Mouse (Mus musculus): ENCODE data around the gene Leng1.
A peak's percentile ranks its signal among the peaks of the same experiment; 100 is the strongest.

Leng1 gene

DNA sequence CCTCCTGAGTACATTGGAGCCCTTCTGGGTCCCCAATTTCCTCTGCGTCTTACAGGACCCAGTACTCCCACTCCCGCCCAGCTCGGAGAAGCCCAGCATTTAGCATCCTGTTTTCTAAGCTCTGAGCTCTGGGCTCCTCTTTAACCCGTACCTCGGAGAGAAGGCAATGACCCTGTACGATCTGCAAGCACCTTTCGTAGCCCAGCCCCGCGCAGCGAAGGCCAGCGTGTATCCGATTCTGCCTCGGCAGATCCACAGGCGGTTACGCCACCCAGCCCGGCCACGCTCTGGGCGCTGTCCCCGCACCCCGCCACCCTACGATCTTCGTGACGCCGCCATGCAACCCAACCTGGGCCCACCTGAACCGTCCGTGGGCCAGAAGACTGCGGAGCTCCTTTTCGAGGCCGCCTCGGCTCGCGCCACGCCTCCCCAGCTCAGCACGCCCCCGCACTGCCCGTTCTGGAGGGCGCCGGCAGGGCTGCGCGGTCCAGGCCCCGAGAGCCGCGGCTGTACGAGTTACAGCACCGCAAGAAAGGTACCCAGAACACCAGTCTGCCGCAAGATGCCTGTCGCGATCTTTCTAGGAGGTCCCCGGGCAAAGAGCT, 26.8 kb upstream of the Leng1 start, which contains the start of gene Tsen34:
Tsen34 (plus strand) TSS at position 482 of the 605 bp plus-strand sequence.
- no peak for DNase-seq (ENCODE audit: low spot score in 2 of 2)

DNA sequence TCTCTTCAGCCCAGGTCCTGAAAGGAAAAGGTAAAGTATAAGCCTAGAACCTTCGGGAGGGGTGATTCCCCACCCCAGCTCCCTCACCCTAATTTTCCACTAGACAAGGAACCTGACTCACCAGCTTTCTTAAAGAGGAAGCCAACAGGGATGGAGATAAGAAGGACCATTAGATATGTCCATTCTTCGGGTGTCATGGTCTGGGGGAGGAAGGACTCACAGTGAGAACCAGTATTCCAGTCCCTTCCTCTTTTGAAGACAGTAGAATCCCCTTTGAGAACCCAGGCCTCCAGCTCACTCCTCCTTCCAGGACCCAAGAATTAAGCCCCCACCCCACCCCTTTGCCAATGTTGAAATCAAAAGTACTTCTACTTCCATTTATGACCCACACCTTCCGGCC, 26.3 kb upstream of the Leng1 start:
- DNase-seq (ENCODE audit: low spot score in 2 of 2), result no peak

DNA sequence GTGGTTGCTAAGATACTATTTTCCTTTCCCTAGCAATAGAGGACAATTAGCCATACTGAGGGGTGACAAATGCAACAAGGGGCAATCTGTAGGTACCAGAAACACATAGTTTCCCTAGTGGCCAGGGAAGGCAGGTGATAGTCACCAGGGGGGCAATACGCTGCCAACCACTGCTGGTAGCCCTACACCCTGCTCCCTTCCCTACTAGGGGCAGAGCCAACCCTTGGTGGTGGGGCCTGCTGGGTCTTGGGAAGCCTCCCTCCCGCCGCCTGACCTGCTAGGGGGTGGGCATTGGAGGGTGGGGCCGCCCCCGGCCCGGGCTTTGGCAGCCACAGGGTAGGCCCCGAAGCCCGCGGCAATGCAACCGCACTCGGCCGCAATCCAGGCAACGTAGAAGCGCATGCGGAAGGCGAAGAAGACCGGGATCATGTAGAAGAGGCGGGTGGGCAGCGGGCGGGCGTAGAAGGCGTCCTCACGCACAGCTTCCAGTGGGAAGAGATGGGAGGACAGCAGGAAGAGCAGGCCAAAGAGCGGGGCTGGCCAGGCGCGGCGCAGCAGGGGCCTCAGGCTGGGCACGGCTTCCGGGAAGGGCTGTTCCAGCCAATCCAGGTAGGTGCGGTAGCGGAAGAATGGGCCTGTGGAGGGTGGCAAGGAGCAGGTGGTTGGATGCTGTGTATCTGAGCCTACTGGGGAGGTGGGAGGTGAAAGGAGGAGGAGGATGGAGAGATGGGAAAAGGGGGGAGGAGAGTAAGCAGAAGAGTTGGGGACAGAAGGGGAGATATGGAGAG, 20.0 kb upstream of the Leng1 start:
- no peak for DNase-seq (ENCODE audit: low spot score in 2 of 2)

DNA sequence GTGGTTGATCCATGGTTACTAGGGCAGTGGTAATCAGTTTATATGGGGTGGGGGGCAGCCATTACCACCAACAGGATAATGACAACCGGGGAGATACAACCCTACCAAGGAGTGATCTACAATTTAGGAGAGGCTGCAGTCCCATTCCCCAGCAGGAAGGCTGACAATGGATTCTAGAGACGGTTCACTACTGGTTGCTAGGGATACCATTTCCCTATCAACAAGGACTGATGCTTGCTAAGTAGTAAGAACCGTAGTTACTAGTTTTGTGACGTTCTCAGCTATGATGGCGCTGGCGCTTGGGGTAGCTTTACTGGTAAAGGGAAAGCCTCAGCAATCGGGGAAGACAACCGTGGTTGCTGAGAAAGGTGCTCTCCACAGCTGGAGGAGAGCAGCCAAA, 19.1 kb upstream of the Leng1 start:
- no peak for DNase-seq (ENCODE audit: low spot score in 2 of 2)

DNA sequence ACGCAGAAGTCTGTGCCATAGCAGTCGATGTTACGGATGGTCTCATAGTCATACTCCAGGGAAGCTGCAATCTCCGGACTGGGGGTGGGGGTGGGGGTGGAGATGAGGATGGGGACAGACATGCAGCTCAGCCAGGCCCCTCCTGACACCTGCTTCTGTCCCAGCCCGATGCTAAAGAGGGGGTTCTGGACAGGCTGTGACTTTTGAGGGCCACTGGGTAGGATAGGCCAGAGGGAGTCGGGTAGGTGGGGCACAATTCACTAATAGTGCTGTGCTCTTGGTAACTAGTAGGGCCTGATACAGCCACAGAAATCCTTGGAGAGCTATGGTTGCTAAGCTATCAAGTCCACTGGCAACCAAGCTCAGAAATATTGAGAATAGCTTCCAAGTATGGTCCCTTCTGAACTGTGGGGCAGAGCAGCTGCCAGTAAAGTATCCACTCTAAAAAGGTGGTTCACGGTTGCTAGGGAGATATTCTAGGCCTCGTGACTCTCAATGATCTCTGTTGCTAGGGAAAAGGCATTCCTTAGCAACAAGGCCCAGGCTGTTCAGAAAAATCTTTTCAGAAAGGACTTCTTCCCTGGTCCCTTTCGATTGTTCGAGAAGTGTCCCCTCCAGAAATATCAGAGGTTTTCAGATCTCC, 18.4 kb upstream of the Leng1 start:
- DNase-seq (ENCODE audit: low spot score in 2 of 2), result no peak

DNA sequence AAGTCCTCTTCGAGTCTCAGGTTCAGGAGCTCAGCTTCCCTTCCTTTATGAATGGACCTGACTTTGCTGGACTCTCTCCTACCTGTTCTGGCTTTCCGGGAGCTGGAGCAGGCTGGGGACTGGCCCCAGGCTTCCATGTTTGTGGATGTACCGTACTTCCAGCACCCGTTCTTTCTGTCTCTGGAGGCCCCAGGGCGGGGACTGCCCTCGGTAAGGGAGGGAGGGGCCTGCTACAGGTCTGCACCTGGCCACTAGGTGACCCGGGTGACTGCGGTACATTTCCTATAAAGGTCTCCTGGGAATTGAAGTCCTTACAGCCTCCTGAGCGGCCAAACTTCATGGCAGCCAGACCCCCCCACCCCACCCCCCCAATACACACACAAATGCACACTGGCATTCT, 11.7 kb upstream of the Leng1 start, which contains the start of gene Tmc4:
Tmc4 (minus strand) TSS at position 212 of the 400 bp plus-strand sequence.
- DNase-seq (ENCODE audit: low spot score in 2 of 2), result no peak

DNA sequence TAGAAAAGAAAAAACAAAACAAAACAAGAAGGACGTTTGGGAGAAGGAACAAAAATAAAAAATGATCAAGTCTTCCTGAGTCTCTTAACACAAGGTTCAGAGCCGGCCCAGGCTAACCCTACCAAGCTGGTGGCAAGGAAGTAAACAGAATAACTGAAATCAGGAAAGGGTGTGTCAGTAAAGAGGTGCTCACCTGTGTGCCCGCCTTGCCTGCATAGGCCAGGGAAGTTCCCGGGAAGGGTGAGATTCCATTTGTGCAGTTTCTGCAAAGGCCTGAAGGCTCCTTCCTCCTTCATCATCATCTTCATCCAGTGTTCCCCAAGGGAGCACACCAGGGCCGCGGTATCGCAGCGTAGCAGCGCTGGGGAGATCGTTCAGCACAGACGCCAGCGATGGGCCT, 10.7 kb upstream of the Leng1 start:
- no peak for DNase-seq (ENCODE audit: low spot score in 2 of 2)

DNA sequence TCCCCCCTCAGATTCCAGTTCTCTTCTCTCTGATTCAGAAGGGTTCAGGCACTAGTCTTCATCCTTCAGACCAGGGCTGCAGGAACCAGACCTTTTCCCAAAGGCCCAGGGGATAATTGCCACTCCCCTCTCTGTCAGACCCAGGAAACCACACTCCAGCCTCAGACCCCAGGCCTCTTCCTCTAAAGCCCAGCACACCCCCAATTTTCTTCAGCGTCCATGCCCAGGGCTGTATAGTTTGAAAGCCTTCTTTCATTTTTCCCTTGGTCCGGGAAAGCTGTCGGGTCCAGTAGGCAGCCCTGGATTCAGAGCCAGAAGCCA, 9.5 kb upstream of the Leng1 start:
- no peak for DNase-seq (ENCODE audit: low spot score in 2 of 2)

DNA sequence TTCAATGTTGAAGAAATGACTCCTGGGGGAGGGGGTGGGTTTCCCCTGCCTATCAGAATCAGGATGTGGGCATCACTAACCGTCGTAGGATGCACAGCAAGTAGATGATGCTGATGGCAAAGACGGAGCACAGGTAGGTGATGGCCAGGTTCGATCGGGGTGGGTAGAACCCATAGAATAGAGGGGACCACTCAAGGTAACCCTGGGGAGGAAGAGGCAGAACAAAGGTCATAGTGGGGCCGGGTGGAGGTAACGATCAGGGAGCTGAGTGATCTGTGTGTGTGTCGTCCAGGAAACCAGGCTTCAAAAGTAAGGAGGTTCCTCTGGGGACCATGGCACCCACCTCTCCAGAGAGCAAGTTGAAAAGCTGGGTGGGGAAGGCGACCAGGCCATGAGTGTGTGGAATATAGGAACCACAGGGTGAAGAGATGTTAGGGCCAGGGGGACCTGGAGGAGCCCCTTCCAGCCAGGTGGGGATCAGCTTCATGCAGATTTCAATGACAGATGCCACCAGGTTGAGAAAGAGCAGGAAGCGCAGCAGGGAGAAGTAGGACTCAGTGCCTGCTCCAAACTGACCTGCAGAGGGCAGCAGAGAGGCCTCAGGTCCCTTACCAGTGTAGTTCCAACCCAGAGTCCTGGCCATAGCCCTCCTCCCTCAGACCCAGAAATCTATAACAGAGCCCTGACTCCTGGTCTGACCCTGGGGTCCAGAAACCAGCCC, 9.0 kb upstream of the Leng1 start:
- peak; percentile 76 to 86 for DNase-seq (ENCODE audit: low spot score in 2 of 2)

DNA sequence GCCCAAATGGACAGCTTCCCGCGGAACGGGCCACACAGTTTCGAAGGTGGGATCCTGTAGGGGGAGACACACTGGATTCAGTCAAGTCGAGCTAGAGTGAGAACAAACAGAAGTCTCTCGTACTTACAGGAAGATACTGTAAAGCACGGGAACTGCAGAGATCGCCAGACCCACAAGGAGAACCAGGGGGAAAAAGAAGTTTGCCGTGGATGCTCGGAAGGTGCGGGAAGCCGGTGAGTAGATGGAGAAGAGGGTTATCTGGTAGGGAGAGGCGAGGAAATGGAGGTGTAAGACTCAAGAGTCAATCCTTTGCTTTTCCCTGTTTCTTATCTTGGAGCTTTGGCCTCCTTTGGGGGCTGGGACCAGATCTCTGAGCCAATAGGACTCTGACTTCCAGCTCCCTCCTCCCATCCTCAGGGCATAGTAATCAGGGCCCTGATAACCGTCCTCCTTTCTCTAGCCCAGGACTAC, 1.3 kb upstream of the Leng1 start:
- DNase-seq (ENCODE audit: low spot score in 2 of 2), result no peak

DNA sequence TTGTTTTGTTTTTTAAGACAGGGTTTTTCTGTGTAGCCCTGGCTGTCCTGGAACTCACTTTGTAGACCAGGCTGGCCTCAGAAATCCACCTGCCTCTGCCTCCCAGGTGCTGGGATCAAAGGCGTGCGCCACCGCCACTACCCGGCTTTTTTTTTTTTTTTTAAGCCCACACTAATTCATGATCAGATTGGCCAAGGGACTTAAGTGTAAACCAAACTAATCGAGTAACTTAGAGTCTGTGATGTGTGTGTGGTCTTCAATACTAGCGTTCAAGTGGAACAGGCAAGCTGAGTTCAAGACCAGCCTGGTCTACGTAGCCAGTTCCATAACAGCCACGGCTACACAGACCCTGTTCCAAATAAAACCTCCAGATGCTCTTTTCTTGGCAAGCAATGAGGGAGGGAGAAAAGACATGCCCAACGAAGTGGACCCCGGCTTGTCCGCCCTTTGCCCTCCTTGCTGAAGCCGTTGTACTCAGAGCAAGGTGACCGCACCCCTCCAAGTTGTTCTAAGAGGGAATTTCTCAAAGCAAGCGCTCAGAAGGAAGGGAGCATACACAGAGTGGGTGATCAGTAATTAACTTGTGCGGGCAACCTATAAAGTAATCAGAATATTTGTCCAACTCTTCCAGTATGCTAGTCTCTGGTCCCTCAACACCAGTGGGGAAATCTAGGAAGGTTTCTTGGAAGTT, 971 bp downstream of the Leng1 start:
- DNase-seq (ENCODE audit: low spot score in 2 of 2), result no peak

DNA sequence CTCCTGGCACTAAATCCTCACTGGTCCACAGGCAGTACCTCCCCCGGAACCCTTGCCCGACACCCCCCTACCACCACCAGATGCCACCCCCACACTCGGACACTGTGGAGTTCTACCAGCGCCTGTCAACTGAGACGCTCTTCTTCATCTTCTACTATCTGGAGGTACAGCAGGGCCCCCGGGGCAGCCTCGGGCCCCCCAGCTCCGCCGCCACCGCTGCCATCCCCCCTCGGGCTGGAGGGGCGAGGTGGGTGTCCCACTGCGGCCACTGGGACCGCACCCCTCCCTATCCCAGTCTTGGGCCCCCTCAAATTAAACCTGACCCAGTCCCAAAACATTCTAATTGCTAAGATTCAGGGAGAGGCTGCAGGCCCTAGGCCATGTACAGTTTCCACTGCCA, 7.1 kb downstream of the Leng1 start:
- DNase-seq (ENCODE audit: low spot score in 2 of 2), result no peak

DNA sequence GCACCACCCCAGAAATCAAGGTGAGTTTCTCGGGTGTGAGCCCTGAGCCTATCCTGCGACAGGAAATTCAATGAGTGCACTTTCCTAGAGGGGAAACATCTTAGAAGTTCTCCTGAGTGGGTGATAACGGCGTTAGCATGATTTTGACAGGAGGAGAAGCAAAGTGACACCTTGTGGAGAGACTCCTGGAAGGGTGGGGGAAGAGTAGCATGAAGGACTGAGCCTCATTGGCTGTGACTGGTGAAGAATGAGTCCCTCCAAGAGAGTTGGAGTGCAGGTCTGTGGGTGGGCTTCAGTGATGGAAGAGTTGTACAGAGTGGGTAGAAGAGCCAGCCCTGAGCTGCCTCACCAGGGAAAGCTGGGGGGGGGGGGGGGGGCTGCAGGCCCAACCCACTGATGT, 8.7 kb downstream of the Leng1 start:
- no peak for DNase-seq (ENCODE audit: low spot score in 2 of 2)

DNA sequence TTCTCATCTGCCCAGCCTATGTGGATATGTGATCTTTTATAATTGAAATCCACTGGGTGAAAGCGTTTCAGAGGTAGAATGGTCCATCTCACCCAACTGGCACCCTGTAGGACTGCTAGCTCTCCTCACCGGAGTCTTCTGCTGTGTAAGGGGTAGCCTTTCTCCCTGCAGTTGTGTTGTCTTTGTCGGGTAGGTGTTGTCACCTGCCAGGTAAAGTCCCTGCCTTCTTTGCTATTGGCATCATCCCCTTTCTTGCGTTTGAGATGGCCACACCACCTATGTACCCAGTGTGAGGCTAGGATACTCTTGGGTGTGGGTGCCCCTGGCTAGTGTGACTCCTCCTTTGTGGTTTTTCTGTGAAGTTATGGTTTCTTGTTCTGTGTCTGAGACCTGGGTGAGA, 19.0 kb downstream of the Leng1 start:
- no peak for DNase-seq (ENCODE audit: low spot score in 2 of 2)

DNA sequence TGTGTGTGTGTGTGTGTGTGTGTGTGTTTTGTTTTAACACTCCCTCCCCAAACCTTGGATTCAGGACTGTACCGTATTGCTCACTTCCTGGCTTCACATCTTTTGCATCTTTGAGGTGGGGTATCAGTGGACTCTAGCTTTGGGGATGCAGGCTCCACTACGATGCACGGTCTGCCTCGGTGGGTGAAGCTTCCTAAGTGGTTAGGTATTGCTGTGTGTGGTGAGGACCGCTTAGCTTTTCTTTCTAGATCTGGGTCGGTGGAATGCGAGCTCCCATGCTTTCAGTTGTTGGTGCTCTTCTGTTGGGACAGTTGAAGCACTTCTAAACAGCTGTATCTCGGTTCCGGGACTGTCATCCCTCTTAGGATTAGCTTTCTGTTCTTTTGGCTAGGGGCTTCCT, 19.5 kb downstream of the Leng1 start:
- DNase-seq (ENCODE audit: low spot score in 2 of 2), result no peak

DNA sequence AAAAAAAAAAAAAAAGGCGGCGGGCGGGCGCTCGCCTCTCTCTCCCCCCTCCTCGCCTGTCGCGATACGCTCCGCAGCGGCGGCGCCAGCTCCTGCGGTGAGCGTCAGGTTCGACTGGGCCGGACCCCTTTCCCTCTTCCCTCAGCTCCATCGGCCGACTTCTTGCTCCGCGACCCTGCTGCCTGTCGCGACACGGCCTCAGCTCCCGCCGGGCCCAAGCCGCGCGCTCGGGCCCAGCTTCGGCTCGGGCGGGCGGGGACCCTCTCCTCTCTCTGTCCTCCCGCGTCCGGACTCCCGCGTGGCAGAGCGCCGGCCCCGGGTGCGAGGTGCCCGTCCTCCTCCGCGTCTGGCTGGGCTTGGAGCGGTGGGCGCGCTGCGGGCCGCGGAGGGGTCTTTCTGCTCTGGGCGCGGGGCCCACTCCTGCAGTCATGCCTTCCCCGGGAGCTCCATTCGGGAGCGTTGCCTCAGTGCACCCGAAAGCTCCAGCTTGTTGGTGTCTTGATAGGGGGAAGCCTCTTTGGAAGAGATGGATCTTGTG, 20.1 kb downstream of the Leng1 start:
- no peak for DNase-seq (ENCODE audit: low spot score in 2 of 2)

DNA sequence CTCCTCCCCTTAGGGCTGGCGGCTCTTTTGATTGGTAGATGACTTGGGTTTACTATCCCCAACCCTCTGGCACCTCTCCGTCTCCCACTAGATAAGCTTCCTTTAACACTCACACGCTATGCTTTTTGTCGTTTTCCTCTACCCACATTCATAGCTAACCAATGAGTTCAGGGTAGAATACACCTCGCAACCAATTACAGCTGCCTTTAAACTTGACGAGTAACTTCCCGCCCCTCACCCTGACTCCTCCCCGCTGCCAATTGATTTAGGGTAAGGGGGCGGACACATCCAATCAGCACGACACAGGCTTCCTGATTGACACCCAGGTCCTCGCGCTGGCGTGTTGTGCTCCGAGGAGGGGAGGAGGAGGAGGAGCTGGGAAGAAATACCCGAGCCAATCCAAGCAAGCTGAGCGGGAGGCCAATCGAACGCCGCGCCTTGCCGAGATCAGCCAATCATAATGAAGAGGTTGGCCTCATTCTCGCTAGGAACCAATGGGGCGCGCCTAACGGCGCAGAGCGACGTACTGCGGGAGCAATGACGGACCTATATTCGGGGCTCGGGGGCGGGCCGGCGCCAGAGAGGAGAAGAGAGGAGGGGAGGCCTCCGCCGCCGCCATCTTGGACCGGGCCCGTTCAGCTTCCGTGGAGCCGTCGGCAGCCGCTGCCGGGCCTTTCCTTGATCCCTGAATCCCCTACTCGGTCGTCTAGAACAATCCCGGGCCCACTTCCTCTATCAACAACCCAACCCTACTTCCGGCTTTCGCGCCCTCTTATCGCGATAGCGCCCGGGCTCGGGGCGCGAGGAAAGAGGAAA, 20.8 kb downstream of the Leng1 start, which contains the start of gene Cnot3:
Cnot3 (plus strand) TSS at position 597 of the 816 bp plus-strand sequence.
- DNase-seq (ENCODE audit: low spot score in 2 of 2), result peak; percentile 93 to 96

DNA sequence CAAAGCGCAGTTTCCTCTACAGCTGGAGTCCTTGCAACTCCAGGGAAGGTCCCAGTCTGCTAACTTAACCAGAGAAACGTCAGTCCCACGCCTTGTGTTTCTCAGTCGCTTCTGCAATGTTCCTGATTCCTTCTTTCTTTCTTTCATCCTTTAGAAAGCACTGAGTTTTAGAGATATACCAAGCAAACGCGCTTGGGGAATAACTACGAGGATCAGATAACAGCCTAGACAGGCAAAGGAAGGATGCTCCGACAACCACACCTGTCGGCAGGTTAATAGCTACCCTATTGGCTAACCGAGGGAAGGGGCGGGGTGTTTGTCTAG, 21.3 kb downstream of the Leng1 start:
- DNase-seq (ENCODE audit: low spot score in 2 of 2), result peak in 1 of 2 experiments; percentile 77

DNA sequence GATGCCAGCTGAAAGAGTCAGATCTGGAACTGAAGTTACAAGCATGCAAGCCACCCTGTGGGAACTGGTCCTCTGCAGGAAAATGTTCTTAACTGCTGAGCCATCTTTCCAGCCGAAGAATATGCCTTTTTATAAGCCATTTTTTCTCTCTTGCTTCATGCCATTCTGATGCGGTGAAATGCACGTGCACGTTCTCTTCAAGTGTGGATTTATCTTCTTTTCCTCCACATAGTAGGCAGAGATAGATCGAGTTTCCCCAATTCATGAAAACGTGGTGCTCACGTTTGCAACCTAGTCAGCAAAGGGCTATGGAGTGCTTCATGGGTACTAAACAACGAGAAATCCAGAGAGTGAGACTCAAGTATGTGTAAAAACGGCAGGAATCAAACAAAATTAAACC, 21.8 kb downstream of the Leng1 start:
- DNase-seq (ENCODE audit: low spot score in 2 of 2), result no peak

DNA sequence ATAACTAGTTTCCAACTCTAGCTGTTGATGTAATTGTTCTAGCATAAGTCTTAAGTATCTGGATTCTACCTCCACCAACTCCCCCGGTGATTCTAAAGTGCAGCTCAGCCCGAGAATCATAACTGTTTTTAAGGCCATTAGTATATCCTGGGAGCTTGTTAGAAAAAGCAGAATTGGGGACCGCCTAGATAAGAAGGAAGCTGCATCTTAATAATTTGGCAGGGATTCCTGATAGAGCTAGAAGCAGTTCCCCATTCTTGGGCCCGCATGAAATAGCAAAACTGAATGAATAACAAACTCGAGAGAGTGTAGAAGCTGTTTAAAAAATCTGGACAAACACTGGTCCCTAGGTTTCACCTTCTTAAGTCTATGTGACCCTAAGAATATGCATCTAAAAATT, 22.2 kb downstream of the Leng1 start:
- DNase-seq (ENCODE audit: low spot score in 2 of 2), result no peak

DNA sequence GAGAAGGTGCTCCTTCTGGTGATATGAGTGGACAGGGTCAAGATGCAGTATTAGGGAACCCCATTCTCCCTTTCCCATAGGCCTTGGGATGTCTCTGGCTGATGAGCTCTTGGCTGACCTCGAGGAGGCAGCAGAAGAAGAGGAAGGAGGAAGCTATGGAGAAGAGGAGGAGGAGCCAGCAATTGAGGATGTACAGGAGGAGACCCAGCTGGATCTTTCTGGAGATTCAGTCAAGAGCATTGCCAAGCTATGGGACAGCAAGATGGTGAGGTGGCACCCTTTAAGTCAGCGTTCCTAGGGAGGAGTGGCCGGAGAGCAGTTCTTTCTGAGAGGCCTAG, 35.2 kb downstream of the Leng1 start:
- DNase-seq (ENCODE audit: low spot score in 2 of 2), result no peak
